Mouse (Mus musculus) liver, adult 2 months (tissue): ENCODE measurements around the gene Actr5. TPM values are rescaled to one million over a fixed set of nuclear protein-coding genes. Genes with fewer than 3 reads are reported as not detected.

Source experiments
- DNase-seq: peaks from one replicate; pipeline ENCODE4 v3.0.0-alpha.2; 2011; ENCODE audit warnings: low read depth, low spot score; ENCODE audit errors: extremely low read depth
- H3K27ac ChIP-seq: fragments of 200-500 bp; replicated peaks from 2 replicates; pipeline ENCODE4 v1.5.1; 2012; ENCODE audit warnings: low read depth, mild to moderate bottlenecking, control low read depth, inconsistent platforms, low read length; ENCODE audit not compliant: insufficient read depth
- H3K27me3 ChIP-seq: fragments of 200-500 bp; 2 replicates; pipeline ENCODE4 v1.6.1; 2012; ENCODE audit warnings: mild to moderate bottlenecking, moderate library complexity, low read length, inconsistent platforms; ENCODE audit not compliant: control insufficient read depth, insufficient read depth
- H3K36me3 ChIP-seq: fragments of 200-500 bp; 2 replicates; pipeline ENCODE4 v1.6.1; 2012; ENCODE audit warnings: low read length, inconsistent platforms; ENCODE audit not compliant: control insufficient read depth, insufficient read depth
- H3K4me1 ChIP-seq: fragments of 200-500 bp; 2 replicates; pipeline ENCODE4 v1.6.1; 2011; ENCODE audit warnings: low read length; ENCODE audit not compliant: control insufficient read depth, insufficient read depth
- H3K4me3 ChIP-seq: fragments of 200-500 bp; 2 replicates; pipeline ENCODE4 v1.5.1; 2011; ENCODE audit warnings: low read depth, mild to moderate bottlenecking, control low read depth, low read length, moderate library complexity; ENCODE audit not compliant: insufficient read depth
- H3K79me2 ChIP-seq: fragments of 200-500 bp; 2 replicates; pipeline ENCODE4 v1.6.1; 2012; ENCODE audit warnings: inconsistent platforms, mild to moderate bottlenecking, low read length, moderate library complexity; ENCODE audit not compliant: control insufficient read depth, insufficient read depth
- H3K9ac ChIP-seq: fragments of 200-500 bp; 2 replicates; pipeline ENCODE4 v1.6.1; 2012; ENCODE audit warnings: low read depth, mild to moderate bottlenecking, control low read depth, inconsistent platforms, low read length
- CTCF ChIP-seq: fragments of 200-500 bp; IDR thresholded peaks from 2 replicates; pipeline ENCODE4 v1.5.1; 2011; ENCODE audit warnings: low read depth, low read length, control low read depth
- POLR2A ChIP-seq: fragments of 200-500 bp; IDR thresholded peaks from 2 replicates; pipeline ENCODE4 v1.6.1; 2011; ENCODE audit warnings: low read length, control low read depth; ENCODE audit not compliant: insufficient read depth; ENCODE audit errors: extremely low read depth
- WGBS: fragments of 180-500 bp; shearing (Covaris S2); methylation state at CpG from one replicate; pipeline ENCODE4 v1.1.7; 2018; 5-methylcytosine and 5-hydroxymethylcytosine counted together
- polyA plus RNA-seq: library from polyadenylated mRNA; depleted of rRNA; stranded (reverse); fragments of >200 nt; gene quantifications from 2 replicates; pipeline ENCODE4 v1.2.3, GENCODE M21; 2012
- total RNA-seq: library from RNA; depleted of rRNA; stranded (reverse); fragments of >200 nt; gene quantifications from 2 replicates; pipeline ENCODE4 v1.2.3, GENCODE M21; 2014

Gene Actr5
- total and polyA plus RNA-seq, 2 experiments: 4.6 to 6.3 TPM

- TF ChIP-seq POLR2A (no peak), CTCF (no peak)
- WGBS: 85% methylated on average over 6 of the region's 6 CpGs
- H3K36me3 ChIP-seq: no peaks in the 10 kb centered on the region
Observed at GRCm38 (mm10) chr2:158675161-158675560, 50.5 kb downstream of the Actr5 start.

DNA sequence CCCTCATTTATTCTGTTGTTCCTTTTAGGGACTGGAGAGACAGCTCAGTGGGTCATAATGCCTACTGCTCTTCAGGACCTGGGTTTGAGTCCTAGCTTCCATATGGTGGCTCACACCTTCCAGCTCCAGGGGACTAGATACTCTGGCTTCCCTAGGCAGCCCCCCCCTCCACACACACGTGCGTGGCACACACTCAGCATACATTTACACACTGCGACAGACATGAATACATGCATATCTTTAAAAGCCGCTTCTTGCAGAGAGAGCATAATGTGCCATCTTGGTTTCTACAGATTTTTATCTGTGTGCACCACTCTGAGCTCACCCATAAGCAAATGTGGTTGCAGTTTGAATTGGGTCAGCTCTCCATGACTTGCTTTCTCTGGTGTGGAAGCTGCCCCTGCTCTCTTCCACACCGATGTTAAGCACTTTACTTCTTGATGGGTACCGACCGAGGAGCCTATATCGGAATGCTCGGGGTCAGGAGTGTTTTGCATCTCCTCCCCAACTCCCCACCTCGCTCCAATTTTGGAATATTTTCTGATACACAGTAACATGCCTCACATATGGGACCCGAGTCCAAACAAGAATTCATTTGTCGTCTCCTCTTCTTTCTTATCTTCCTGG is 51.3 kb downstream of the Actr5 start:
- Histone ChIP-seq H3K27ac (no peak overlapping the region), H3K4me3 (no peak overlapping the region), H3K79me2 (no peaks in the 10 kb centered on the region; the same call in 1 of the 2 replicates), H3K4me1 (no peaks in the 10 kb centered on the region), H3K9ac (no peak overlapping the region), H3K36me3 (no peaks in the 10 kb centered on the region), H3K27me3 (no peaks in the 10 kb centered on the region)
- WGBS: 84% methylated on average over 12 of the region's 12 CpGs
- TF ChIP-seq POLR2A (no peak), CTCF (no peak)
- DNase-seq: no peak

More at GRCm38 (mm10) chr2:158675161-158675560, 50.5 kb downstream of the Actr5 start:
- DNase-seq: no peak
- H3K4me1 ChIP-seq: no peaks in the 10 kb centered on the region
- no peak overlapping the region for H3K27ac ChIP-seq
- H3K27me3 ChIP-seq: no peaks in the 10 kb centered on the region
- no peaks in the 10 kb centered on the region; the same call in 1 of the 2 replicates for H3K79me2 ChIP-seq
- no peak overlapping the region for H3K4me3 ChIP-seq
- no peak overlapping the region for H3K9ac ChIP-seq

- Histone ChIP-seq H3K36me3 (no peaks in the 10 kb centered on the region), H3K4me1 (no peaks in the 10 kb centered on the region)
Observed at GRCm38 (mm10) chr2:158677946-158678345, 53.3 kb downstream of the Actr5 start.

DNA sequence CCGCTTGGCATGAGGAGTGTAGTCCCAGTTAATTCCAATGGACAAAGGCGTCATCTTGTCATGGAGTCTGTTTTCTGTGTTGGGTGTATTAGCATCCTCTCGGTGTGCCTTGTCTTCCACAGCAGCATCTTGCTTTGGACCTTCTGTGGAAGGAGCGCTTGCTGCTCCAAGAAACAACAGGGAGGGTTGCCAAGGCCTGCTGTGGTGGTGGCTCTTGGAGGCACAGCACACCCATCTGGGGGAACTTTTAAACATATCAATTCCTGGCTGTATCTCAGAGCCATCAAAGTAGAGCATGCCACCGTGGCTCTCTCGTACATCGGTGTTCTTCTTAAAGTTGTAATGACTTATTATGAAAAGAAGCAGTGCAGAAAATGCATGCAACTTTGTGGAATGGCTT is 54.4 kb downstream of the Actr5 start:
- no peak overlapping the region for H3K4me3 ChIP-seq
- no peak overlapping the region for H3K9ac ChIP-seq
- WGBS: 92% methylated on average over 7 of the region's 7 CpGs
- DNase-seq: no peak
- H3K79me2 ChIP-seq: no peaks in the 10 kb centered on the region; the same call in 1 of the 2 replicates
- H3K27me3 ChIP-seq: no peaks in the 10 kb centered on the region
- H3K4me1 ChIP-seq: no peaks in the 10 kb centered on the region
- TF ChIP-seq POLR2A (no peak), CTCF (no peak)
- no peak overlapping the region for H3K27ac ChIP-seq
- no peaks in the 10 kb centered on the region for H3K36me3 ChIP-seq

More at GRCm38 (mm10) chr2:158677946-158678345, 53.3 kb downstream of the Actr5 start:
- H3K9ac ChIP-seq: no peak overlapping the region
- 77% methylated on average over 8 of the region's 8 CpGs for WGBS
- DNase-seq: no peak
- TF ChIP-seq CTCF: no peak
- no peak for TF ChIP-seq POLR2A
- H3K79me2 ChIP-seq: no peaks in the 10 kb centered on the region; the same call in 1 of the 2 replicates
- no peak overlapping the region for H3K4me3 ChIP-seq
- no peak overlapping the region for H3K27ac ChIP-seq
- H3K27me3 ChIP-seq: no peaks in the 10 kb centered on the region

DNA sequence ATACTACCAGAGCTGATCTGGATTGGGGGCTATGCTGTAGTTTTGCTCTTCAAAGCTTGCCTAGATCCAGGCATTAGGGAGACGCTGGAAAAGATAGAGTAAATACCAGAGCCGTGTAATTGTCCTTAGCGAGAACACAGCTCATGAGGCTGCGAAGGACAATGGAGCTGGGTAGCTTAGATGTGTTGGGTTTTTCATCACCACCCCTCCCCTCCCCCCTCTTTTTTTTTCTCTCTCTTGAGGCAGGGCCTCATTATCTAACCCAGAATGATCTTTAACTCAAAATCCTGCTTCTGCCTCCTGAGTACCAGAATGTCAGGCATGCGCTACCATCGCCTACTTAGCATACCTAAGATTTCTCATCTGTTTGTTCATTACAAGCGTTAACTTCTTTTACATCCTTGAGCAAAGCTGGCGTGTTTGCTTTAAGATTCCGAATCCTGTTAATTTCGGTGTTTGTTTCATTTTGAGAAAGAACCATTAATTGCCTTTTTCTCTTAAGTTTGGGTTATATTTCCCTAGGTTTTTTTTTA is 55.7 kb downstream of the Actr5 start:
- no peak for DNase-seq
- 75% methylated on average over 10 of the region's 10 CpGs for WGBS

DNA sequence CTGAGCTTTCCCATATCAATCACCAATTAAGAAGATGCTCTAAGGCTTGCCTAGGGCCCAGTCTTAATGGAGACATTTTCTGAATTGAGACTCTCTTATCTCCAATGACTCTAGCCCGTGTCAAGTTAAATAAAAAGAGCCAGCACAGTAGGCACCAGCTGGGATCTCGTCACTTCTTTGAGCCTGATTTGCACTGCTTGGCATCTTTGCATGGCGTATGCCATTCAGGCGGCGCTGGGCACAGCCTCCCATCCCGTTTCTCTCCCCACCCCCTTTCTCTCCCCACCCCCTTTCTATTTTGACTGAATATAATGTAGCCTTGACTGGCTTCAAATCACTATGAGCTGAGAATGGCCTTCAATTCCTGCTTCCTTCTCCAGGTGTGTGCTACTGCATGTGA is 57.0 kb downstream of the Actr5 start:
- Histone ChIP-seq H3K4me3 (no peak overlapping the region), H3K27me3 (no peaks in the 10 kb centered on the region), H3K4me1 (no peaks in the 10 kb centered on the region), H3K79me2 (no peaks in the 10 kb centered on the region), H3K27ac (no peak overlapping the region), H3K9ac (no peak overlapping the region), H3K36me3 (no peaks in the 10 kb centered on the region)
- no peak for DNase-seq
- TF ChIP-seq POLR2A: no peak
- no peak for TF ChIP-seq CTCF
- 74% methylated on average over 6 of the region's 6 CpGs for WGBS

More for the DNA sequence above, 55.7 kb downstream of the Actr5 start:
- H3K9ac ChIP-seq: no peak overlapping the region
- no peak overlapping the region for H3K4me3 ChIP-seq
- H3K36me3 ChIP-seq: no peaks in the 10 kb centered on the region
- H3K4me1 ChIP-seq: no peaks in the 10 kb centered on the region
- H3K27ac ChIP-seq: no peak overlapping the region
- H3K79me2 ChIP-seq: no peaks in the 10 kb centered on the region; the same call in 1 of the 2 replicates
- TF ChIP-seq POLR2A (no peak), CTCF (no peak)
- H3K27me3 ChIP-seq: no peaks in the 10 kb centered on the region
